ENCODE assay signal across 25 mouse cellular contexts in the genomic region with DNA sequence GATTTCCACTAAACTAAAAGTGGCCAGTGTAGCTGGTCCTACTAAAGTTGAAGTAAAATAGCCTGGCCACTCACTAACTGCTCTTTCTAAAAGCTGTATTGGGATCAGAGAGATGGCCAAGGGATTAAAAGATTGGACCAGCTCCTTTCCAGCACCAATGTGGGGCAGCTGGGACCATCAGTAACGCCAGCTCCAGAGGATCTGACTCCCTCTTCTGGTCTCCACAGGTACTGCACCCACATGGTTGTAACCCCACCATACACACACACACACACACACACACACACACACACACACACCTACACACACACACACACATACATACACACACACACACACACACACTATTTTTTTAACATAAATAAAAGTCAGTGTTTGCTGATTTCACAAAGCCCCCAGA.
DNase-seq lines count a peak whose midpoint lies in the region; ATAC-seq and TF ChIP-seq lines count a peak whose summit lies in the region.
"Had no signal": no experiment of that assay in that cellular context is flagged by ENCODE, and none has a peak within 500 bp of the region (broad histone marks: within the 10 kb centered on the region; RNA-seq: fewer than 3 reads in every experiment).

No protein-coding gene starts in this region.

- H3K27me3 ChIP-seq in forebrain, postnatal 0 days (ENCODE audit: insufficient read depth, low read length): no peaks in the 10 kb centered on the region; the same call in 1 of the 2 replicates
- H3K27me3 ChIP-seq in forebrain, embryonic 16.5 days (replicated peaks; ENCODE audit: control insufficient read depth, insufficient read depth, low read length): peaks cover 18% of the 10 kb centered on the region; the same call in 1 of the 2 replicates
- no peaks in the 10 kb centered on the region for H3K27me3 ChIP-seq in midbrain, postnatal 0 days (ENCODE audit: insufficient read depth, low read length)
- peaks cover 4% of the 10 kb centered on the region for H3K27me3 ChIP-seq in midbrain, embryonic 15.5 days (replicated peaks)
- H3K27me3 ChIP-seq: embryonic facial prominence, embryonic 12.5 days; stomach, embryonic 15.5 days had no signal

- no peak overlapping the region for H3K4me3 ChIP-seq in forebrain, postnatal 0 days (ENCODE audit: low read depth, low read length)
- H3K4me3 ChIP-seq in forebrain, embryonic 16.5 days (replicated peaks; ENCODE audit: low read length): no peak overlapping the region
- H3K4me3 ChIP-seq in left cerebral cortex, adult 2 months: no peak overlapping the region
- H3K4me3 ChIP-seq in midbrain, postnatal 0 days (ENCODE audit: low read depth, low read length): no peak overlapping the region
- H3K4me3 ChIP-seq in midbrain, embryonic 15.5 days: no peak overlapping the region
- H3K4me3 ChIP-seq: embryonic facial prominence, embryonic 12.5 days; heart, adult 2 months; heart, embryonic 13.5 days; limb, embryonic 15.5 days; neural tube, embryonic 15.5 days; stomach, embryonic 15.5 days had no signal

- no peak for DNase-seq in forebrain, postnatal 0 days
- no peak for DNase-seq in left cerebral cortex, adult 2 months (ENCODE audit: extremely low spot score in 1 of 2, low spot score in 2 of 2)
- no peak for DNase-seq in left cerebral cortex, adult 9 months (ENCODE audit: low spot score in 2 of 2)
- no peak for DNase-seq in midbrain, postnatal 0 days (ENCODE audit: low spot score)
- no peak for DNase-seq in adrenal gland, postnatal 25 days
- DNase-seq in cerebellum, adult 11 months: no peak
- DNase-seq: adrenal gland, adult 2 months; cerebellum, adult 9-10 months; gastrocnemius, postnatal 36 days; heart, adult 2 months; heart, postnatal 14 days; kidney, adult 8-10 months; kidney, postnatal 36 days; left cerebral cortex, postnatal 4 days; lung, embryonic 14.5 days; lung, postnatal 4 days; right cerebral cortex, adult 18-20 months; right cerebral cortex, postnatal 4 days had no signal

- peak; percentile 55 for TF ChIP-seq CTCF in forebrain, postnatal 0 days (IDR thresholded peaks at IDR 0.05; ENCODE audit: low read depth)
- peak; percentile 21 for TF ChIP-seq CTCF in left cerebral cortex, adult 2 months (IDR thresholded peaks at IDR 0.05)
- peak; percentile 52 for TF ChIP-seq CTCF in midbrain, postnatal 0 days (IDR thresholded peaks at IDR 0.05)

- no peak overlapping the region for H3K27ac ChIP-seq in forebrain, postnatal 0 days (ENCODE audit: low read depth, low read length)
- no peak overlapping the region for H3K27ac ChIP-seq in forebrain, embryonic 16.5 days (ENCODE audit: low read length)
- no peak overlapping the region for H3K27ac ChIP-seq in left cerebral cortex, adult 2 months
- no peak overlapping the region for H3K27ac ChIP-seq in midbrain, postnatal 0 days (ENCODE audit: low read depth, low read length)
- H3K27ac ChIP-seq in midbrain, embryonic 15.5 days: no peak overlapping the region
- H3K27ac ChIP-seq: embryonic facial prominence, embryonic 12.5 days; heart, adult 2 months; heart, embryonic 13.5 days; limb, embryonic 15.5 days; neural tube, embryonic 15.5 days; stomach, embryonic 15.5 days had no signal

- H3K9ac ChIP-seq in forebrain, postnatal 0 days: no peak overlapping the region
- no peak overlapping the region for H3K9ac ChIP-seq in forebrain, embryonic 16.5 days (replicated peaks; ENCODE audit: low read depth, low read length)
- H3K9ac ChIP-seq in midbrain, postnatal 0 days (replicated peaks; ENCODE audit: low read length, poor library complexity, severe bottlenecking): no peak overlapping the region
- H3K9ac ChIP-seq in midbrain, embryonic 15.5 days: no peak overlapping the region
- H3K9ac ChIP-seq: embryonic facial prominence, embryonic 12.5 days; heart, embryonic 13.5 days; limb, embryonic 15.5 days; lung, embryonic 14.5 days; neural tube, embryonic 15.5 days; stomach, embryonic 15.5 days had no signal

- H3K4me1 ChIP-seq in forebrain, postnatal 0 days (ENCODE audit: insufficient read depth): peaks cover 9% of the 10 kb centered on the region; the same call in 1 of the 2 replicates
- peaks cover 11% of the 10 kb centered on the region for H3K4me1 ChIP-seq in forebrain, embryonic 16.5 days (replicated peaks; ENCODE audit: control insufficient read depth, insufficient read depth, low read length)
- peaks cover 6% of the 10 kb centered on the region; the same call in 1 of the 2 replicates for H3K4me1 ChIP-seq in midbrain, postnatal 0 days (ENCODE audit: insufficient read depth, low read length)
- peaks cover 18% of the 10 kb centered on the region for H3K4me1 ChIP-seq in midbrain, embryonic 15.5 days
- H3K4me1 ChIP-seq: embryonic facial prominence, embryonic 12.5 days; stomach, embryonic 15.5 days had no signal

- 80% methylated on average over 1 of the region's 1 CpGs for WGBS in forebrain, postnatal 0 days
- 93% methylated on average over 1 of the region's 1 CpGs for WGBS in forebrain, embryonic 16.5 days
- 90% methylated on average over 1 of the region's 1 CpGs for WGBS in midbrain, postnatal 0 days
- WGBS in midbrain, embryonic 15.5 days: 94% methylated on average over 1 of the region's 1 CpGs

- ATAC-seq in forebrain, postnatal 0 days: no peak
- no peak for ATAC-seq in forebrain, embryonic 16.5 days
- no peak for ATAC-seq in midbrain, postnatal 0 days (ENCODE audit: low FRiP score)
- ATAC-seq in midbrain, embryonic 15.5 days (replicated peaks): no peak

- H3K9me3 ChIP-seq in forebrain, postnatal 0 days (ENCODE audit: low read length): no peaks in the 10 kb centered on the region
- no peaks in the 10 kb centered on the region for H3K9me3 ChIP-seq in forebrain, embryonic 16.5 days (ENCODE audit: control insufficient read depth, low read length)
- H3K9me3 ChIP-seq in midbrain, postnatal 0 days (ENCODE audit: low read length): no peaks in the 10 kb centered on the region
- H3K9me3 ChIP-seq in midbrain, embryonic 15.5 days: no peaks in the 10 kb centered on the region
- H3K9me3 ChIP-seq: embryonic facial prominence, embryonic 12.5 days; heart, embryonic 13.5 days; limb, embryonic 15.5 days; neural tube, embryonic 15.5 days; stomach, embryonic 15.5 days had no signal

- no peak overlapping the region for H3K4me2 ChIP-seq in forebrain, postnatal 0 days (ENCODE audit: low read depth)
- no peak overlapping the region for H3K4me2 ChIP-seq in forebrain, embryonic 16.5 days (ENCODE audit: low read length)
- no peak overlapping the region for H3K4me2 ChIP-seq in midbrain, postnatal 0 days (ENCODE audit: low read depth, low read length, poor library complexity, severe bottlenecking)
- H3K4me2 ChIP-seq in midbrain, embryonic 15.5 days: no peak overlapping the region
- H3K4me2 ChIP-seq: embryonic facial prominence, embryonic 12.5 days; heart, embryonic 13.5 days; limb, embryonic 15.5 days; lung, embryonic 14.5 days; neural tube, embryonic 15.5 days; stomach, embryonic 15.5 days had no signal

- intact Hi-C loops in left cerebral cortex, adult 2 months (cut with DNase I): no loop called here

- no peaks in the 10 kb centered on the region; the same call in 1 of the 2 replicates for H3K36me3 ChIP-seq in forebrain, postnatal 0 days (ENCODE audit: insufficient read depth)
- no peaks in the 10 kb centered on the region for H3K36me3 ChIP-seq in forebrain, embryonic 16.5 days (ENCODE audit: control insufficient read depth, insufficient read depth)
- peaks cover 7% of the 10 kb centered on the region; the same call in 1 of the 2 replicates for H3K36me3 ChIP-seq in midbrain, postnatal 0 days (ENCODE audit: insufficient read depth, low read length)
- no peaks in the 10 kb centered on the region for H3K36me3 ChIP-seq in midbrain, embryonic 15.5 days (replicated peaks)
- H3K36me3 ChIP-seq: embryonic facial prominence, embryonic 12.5 days; heart, embryonic 13.5 days; limb, embryonic 15.5 days; neural tube, embryonic 15.5 days; stomach, embryonic 15.5 days had no signal
